Mouse (Mus musculus) layer of hippocampus, adult 9-11 months (tissue): ENCODE measurements at regions not wholly inside any gene's neighbourhood (a gene's known extent, or its start where the extent isn't known, plus 50 kb on each side); places are given as distances from the start of the nearest gene placed in this dataset.

Experiments used
- DNase-seq: peaks from one replicate; pipeline ENCODE4 v3.0.0; 2022

DNA sequence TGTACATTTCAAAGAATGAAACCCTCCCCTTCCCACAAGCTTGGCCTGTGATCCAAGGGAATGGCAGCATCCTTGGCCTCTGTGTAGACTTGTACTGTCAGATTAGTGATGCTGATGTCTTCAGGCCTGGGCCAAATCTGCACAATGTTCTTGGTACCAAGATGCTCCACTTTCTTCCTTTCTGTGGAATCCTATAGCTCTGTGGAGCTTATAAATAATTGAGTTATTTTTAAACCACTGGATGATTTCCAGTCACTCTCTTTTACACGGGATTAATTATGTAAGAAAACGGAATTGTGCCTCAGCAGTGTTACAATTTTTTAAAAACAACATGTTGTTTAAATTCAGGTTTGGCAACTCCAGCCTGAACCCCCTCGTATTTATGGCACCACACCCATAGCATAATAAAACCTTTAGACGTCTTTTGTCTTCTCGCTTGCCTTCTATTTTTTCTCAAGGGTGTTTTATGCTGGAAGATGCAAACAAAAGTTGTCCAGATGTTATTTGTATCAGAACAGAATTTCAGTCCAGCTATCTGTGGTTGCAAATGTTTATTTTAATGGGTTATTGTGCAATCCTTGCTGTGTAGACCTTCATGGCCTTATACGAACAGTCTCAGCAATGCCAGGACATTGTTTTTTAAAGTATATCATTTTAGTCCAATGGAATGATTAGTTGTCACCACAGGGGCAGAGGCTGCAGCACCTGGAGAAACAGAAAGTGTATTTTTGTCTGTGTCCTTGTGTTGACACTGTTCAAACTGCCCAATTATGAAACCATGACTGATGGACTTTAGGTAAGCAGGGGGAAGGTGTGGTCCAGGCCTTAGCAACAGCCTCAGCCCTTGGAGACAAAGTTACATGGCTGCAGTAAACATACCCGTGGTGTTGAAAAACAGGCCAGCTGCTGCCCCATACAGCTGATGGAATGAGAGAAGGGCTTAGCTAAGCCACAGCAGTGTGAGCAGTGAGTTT lies 630.4 kb upstream of the Zeb2 start:
- DNase-seq = no peak

DNA sequence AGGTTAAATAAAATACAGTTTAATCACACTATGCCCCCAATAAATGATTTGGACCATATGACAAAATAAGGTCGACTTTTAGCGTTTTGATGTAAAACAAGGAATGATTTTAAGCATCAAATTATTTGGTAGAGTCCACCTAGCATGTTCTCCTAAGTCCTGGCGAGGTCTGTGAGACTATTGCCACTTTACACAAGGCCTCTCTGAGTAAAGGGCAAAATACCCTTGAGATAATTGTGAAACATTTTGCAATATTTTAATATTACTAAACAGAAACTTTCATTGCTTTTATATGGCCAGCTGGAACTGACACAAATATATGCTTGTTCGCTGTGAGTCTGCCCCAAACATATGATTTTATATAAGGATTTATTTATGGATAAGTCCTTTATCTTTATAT lies 629.4 kb upstream of the Zeb2 start:
- no peak for DNase-seq

DNA sequence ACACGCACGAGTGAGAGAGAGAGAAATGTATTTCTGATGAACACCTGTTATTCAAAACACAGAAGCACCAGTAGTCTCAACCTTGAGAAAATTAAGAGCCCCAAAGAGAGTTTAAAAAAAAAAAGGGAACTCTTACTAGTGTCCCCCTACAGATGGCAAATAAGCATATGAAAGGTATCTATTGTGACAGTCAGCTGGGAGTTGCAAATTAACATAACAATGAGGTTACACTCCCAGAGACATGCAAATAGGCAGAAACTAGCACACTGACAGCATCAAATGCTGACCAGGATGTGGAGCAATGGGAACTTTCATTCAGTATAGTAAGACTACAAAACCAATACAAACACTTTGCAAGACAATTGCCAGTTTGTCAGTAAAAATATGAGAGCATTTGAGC lies 619.1 kb upstream of the Zeb2 start:
- no peak for DNase-seq

DNA sequence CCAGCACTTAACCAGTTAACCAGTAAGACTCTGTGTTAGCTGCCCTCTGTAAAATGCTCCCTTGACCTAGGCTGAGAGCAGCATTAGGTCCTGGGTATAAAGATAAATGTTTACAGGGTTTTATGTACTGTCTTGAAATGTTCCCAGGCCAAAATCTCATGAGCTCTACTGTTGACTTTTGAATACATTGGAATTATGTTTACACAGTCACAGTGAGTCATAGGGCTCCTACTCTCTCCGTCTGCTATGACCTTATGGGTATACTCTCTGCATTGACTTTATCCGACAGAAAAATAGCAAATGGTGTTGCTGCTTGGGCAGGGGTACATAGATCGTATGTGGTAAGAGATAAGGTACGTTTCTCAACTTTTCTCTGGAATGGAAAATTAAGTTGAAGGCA lies 596.8 kb upstream of the Zeb2 start:
- DNase-seq = no peak

DNA sequence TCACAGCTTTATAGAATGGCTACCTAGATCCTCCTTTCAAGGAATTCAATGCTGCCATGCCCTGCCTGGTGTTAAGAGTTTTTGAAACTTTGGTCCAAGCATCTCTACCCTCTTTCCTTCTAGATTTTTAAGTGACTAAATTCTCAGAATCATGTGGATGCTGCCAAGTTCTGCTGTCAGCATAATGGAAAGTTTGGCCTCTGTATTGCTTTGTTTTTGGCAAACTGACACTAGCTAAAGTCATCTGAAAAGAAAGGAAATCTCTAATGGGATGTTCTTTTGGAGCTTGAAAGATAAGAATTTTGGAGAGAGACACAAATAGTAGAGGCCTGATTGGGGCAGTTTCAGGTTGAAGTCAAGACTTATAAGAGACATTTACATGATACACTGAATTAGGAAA lies 589.8 kb upstream of the Zeb2 start:
- no peak for DNase-seq

DNA sequence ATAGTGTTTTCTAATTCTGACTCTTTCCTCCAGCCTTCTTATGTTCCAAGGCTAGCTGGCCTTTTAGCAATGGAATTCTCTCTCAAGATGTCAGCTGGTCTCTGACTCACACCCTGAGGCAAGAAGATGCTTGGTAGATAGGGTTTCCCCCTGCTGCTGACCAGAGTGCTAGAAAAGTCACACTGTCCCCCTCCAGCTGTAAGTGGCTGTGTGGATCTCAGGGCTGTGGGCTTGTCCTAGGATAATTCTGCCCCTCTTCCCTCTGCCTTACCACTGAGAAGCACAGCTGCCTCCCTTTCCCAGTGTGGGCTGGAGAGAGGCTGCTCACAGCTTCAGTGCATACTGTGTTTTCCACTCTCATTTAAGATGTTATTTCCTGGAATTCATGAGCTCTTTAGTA lies 585.3 kb upstream of the Zeb2 start:
- DNase-seq = no peak

DNA sequence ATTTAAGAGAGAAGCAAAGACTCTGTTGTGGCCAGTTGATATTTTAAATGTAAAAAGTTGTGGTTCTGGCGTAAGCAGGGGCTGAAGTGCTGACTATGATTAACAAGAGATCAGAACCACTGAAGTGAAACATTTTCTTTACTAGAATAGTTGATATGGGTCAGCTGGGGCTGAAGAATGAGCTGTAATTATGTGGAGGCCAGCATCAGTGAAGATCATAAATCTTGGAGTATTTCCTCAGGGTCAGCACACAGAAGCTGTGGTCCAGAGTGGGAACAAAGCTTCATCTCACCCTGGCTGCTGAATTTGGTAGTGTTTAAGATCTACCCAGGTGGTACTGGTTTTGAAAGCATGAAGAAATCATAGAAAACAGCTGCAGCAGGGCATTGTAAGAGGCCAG lies 583.4 kb upstream of the Zeb2 start:
- no peak for DNase-seq

DNA sequence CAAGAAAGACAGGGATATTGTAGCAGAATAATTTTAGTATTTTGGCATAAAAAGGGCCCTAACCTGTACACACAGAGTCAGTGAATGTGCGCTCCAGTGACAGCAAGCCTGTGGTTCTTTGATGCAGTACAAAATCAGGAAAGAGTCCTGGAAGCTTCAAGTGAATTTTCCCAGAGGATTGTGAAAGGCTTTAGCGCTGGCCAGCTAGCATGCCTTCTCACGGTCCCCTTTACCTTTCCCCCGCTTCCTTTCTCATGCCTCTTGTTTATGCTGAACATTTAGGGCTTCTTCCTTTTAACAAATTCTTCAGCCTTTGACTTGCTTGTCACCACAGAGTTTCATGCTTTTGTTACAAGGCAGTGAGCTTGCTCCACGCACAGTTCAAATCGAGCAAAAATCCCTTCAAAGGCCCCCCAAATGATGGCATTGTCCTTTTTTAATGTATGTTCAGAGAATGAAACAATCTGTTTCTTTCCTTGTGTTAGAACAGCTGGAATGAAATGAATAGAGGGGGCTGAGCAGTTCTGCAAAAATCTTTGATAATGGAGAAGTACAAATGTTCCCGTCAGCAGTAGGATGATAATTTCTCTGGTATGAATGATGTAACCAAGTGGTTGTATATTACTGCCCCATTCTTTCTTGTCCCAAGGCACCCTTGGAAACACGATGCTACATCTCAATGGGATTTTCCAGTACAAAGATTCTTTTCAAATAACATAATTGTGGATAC lies 576.3 kb upstream of the Zeb2 start:
- DNase-seq = no peak

DNA sequence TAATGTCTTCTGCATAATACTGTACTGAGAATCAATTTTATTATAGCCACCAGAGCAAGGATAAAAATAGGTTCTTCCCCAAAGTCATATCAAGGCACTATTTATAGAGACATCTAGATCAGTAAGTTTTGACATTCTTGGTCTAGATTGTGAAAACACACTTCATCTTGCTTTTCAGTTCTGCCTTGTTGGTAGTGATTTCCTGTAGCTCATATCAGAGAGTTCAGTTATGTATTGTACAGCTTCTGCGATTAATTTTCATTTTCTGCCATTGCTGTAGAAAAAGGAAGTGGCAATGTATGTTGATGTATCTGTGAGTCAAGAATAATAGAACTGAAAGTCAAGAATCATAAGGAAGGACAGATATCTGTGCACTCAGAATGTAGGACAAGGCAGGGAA lies 575.6 kb upstream of the Zeb2 start:
- no peak for DNase-seq

DNA sequence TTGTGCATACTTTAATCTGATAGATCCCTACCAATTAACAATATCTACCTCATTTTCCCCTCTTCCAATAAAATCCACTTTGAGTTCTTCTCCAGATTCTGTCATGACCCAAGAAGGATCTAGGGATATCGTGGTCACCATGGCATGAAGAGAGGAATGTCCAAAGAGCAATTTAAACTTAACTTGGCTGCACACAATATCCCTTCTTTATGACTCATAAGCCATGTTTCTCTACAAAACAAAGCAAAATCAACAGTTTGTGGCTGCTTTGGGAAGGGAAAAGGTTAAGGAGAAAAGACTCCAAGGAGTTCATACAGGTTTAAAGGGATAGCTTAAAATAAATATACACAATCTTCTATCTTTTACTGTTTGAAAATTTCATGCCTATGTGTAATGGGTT lies 571.8 kb upstream of the Zeb2 start:
- no peak for DNase-seq

DNA sequence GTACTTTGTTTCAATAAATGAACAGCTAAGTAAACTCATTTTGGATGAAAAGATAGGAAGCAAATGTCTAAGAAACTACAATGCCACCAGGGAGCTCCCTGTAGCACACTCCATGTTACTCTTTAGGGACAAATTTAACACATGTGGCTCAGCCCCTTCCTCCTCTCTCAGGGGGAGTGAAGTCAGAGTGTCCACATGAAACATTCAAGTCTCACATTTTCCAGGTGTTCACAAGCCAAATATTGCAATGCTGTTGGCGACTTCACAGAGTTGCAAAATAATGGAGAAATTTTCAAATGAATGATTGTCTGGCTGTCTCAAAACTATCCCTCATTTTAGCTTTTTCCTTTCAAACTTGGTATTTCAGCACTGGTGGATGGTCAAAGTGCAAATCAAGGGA lies 564.1 kb upstream of the Zeb2 start:
- no peak for DNase-seq

DNA sequence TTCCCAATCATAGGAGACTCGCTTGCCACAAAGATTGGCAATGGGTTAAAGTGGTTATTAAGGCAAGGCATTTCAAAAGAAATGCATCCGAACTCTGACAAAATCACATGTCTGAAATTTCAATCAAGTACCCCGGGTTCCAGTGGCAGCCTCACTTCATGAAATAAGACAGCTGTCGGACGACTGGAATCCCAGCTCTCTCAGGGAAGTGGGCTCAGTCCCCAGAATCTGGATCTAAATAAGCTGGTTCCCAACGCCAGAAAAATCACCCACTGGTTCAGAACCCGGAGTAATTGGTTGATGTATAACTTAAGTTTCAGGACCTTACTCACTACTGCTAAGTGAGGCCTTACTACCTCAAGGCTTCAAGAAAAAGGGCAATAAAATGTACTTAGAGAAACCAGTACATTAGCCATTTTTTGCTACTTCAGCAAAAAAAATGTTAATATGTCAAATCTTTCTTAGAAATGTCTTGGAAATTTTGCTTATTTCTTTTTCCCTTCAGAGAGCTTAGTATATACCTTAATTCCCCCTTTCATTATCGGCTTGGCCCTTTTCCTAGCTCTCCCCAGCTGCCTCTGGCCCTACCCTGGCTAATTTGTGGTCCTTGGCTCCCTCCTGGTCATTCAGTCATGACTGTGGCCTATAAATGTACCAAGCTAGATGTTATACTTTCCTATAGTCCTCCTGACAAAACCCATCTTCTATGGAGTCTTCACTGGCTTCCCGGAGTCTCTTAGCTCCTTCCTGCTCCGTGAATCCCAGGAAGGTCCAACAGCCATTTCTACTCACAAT lies 562.1 kb upstream of the Zeb2 start:
- DNase-seq = no peak

DNA sequence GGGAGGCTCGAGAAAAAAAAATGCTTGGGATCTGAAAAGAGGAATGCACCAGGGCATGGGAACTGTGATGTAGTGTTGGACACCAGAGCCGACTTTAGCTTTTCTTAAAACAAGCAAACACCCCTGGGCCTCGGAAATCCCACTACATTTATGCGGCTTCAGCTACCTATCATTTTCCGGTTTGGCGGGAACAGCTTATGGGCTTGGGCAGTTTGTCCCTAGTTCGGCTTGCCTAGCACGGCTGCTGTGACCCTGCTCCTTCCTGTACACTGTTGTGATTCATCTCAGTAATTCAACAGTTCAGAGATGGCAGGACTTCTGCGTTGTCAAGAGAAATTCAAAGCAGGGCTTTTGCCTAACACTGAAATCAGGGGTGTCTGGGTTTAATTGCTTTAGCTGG lies 561.5 kb upstream of the Zeb2 start:
- no peak for DNase-seq

DNA sequence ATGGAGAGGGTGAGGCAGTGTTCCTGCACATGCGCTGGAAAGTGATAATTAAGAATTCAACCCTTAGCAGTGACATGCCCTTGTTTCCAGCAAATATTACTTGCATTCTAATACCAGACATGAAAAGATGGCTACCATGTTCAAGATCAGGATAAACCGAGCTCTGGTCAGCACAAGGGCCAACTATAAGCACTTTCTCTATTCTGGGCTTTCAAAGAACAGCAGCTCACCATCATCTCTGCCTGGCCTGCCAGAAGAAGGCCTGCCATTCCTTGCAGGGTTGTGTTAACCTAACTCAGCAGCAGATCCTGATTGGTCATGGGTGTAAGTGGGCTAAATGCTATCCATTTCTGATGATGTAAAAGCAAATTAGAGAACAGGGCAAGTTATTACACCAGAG lies 558.6 kb upstream of the Zeb2 start:
- DNase-seq = no peak

DNA sequence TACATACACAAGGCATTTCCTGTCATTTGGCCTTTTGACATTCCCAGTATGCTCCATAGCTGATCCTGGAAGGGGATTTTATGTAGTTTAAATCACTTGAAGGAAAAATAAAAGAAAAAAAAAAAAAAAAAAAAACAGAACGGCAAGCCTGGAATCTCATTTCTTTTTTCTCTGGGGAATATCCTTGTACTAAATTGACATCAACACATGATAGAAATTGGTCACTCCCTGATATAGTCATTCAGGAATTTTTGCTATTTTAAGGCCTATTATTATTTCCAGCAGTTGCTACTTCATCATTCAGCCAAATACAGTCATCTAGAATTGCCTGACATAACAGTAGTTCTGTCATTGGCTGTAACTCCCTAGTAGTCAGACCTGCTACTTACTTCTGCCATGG lies 538.8 kb upstream of the Zeb2 start:
- DNase-seq = no peak

DNA sequence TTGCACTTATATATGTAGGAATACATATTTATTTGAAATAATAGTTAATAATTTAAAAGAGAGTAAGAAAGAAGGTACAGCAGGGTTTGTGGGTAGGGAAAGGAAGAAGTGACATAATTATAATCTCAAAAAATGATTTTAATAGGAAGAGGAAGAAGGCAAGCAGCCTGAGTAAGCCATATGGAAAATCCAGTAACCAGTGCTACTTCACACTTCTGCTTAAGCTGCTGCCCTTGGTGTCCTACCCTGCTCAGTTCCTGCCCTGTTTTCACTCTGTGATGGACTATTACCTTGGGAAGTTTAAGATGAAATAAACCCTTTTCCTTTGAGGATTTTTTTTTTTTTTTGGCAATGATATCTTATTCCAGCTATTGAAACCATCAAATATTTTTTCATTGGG lies 537.5 kb upstream of the Zeb2 start:
- no peak for DNase-seq

DNA sequence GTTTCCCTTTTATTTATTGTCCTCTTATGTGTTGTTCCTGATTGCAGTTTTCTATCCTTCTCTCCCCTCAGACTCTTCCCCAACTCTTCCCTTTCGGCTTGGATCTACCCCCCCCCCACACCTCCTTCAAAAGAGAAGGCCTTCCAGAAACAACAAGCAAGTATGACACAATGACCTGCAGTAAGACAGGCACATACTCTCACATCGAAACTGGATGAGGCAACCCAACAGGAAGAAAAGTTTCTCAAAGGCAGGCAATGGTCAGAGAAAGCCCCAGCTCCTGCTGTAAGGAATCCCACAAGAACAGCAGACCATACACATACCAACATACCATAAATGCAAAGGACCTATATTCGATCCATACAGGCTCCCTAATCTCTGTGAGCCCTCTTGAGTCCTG lies 535.8 kb upstream of the Zeb2 start:
- DNase-seq = no peak

DNA sequence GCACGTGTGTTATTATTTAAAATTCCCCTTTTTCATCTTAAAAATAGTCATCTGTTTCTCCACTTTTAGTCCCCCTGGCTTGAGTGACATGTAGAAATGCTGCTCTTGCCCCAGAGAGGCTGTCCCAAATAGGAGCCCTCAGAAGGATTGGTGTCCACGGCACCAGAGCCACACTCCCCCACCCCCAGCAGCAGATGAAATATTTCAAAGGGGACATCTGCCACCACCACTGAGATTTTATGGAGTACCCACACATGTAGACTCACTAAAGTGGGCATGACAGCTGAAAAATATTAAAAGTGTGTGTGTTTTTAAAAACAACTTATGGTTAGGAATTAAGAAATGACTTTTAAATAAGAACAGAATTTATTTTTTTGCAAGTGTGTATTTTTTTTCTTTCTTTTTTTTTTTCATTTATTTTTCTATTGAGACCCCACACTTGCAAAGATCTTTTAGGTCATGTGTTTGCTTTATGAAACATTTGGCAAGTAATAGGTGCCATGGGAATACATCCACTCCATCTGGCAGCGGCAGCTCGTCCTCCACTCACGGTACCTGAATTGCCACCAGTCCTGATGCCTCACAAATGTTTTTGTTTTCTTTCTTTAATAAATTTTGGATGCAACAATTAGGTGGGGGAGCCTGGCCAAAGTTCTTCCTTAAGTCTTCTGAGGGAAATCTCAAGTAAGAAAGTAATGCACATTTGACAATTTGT lies 533.2 kb upstream of the Zeb2 start:
- DNase-seq = peak; percentile 33

DNA sequence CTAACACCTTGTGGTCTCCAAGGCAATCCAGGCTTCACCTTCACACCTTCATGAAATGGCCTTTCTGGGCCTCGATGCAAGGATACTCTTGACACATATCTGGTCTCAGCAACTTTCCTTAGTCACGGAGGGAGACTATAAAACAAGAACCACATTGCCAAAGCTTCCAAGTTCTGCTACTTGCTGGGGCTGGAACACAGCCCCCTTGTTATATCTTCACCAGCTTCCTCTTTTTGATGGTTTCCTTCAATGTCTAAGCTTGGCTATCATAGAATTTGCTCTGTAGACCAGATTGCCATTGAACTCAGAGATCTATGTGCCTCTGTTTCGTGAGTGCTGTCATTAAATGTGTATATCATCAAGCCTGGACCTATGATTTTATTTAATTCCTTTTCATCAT lies 530.7 kb upstream of the Zeb2 start:
- no peak for DNase-seq

DNA sequence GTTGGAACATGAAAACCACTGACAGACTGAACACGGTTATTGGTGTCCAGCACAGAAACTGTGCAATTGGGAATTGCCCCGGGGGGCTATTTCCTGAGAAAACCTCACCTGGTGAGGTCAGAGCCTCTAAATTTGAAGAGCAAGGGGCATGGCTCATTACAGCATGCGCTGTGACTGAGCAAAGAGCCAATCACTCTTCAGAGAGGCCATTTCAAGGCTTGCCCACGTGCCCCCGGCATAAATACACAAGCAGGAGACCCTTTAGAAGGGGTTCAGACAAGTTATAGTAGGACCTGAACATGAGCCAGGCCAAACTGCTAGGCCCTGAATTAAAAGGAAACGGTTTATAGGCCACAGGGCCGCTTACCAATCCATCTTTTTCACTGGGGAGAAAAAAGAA lies 512.9 kb upstream of the Zeb2 start:
- no peak for DNase-seq

DNA sequence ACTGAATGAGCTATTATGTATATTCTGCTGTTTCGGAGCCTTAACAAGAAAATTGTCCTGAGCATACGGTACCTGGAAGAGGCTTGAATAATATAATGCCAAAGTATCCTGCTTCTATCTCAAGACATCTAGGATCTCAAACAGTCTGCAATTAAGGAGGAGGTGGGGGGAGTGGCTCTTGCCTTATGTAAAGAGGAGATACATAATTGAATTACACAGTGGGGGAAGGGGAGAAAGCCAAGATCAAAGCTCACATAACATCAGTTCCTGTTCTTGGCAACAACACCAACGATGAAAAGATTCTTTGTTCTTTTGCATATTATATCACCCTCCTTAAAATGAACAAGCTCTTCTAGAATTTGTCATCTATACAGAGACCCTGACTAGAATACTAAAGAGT lies 512.4 kb upstream of the Zeb2 start:
- no peak for DNase-seq

DNA sequence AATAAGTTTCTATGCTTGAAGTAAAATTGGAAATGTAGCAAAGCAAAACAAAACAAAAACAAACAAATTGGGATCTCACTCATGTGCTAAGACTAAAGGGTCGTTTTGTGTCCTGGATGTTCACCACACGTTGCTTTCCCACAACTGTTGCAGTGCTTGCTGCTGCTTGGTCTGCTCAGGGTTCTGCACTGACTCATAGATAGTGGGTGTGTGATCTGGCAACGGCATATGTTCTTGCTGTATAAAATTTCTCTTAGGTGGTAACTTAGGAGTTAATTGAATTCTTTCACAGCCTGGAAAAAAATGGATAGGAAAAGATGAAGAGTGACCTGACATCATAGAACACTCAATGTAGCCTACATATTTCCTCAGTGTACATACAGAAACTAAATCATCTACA lies 505.9 kb upstream of the Zeb2 start:
- peak; percentile 52 for DNase-seq

DNA sequence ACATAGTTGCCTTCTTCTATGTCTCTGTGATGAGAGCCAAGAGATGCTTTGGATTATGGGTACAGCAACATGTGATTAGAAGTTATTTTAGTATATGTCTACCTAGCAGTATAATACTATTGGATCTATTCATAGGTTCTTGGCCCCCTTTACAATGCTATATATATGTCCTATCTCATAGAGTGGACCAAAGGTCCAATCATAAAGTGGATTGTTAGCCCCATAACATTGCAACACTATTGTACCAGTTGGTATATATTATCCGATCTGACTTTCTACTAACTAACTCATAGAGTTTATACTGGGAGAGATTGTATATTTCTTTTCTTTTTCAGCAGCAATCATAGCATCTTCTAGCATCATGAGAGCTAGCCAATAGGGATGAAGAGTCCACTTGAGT lies 491.7 kb upstream of the Zeb2 start:
- no peak for DNase-seq
